Mouse (Mus musculus) embryonic stem cell, embryonic (primary cell): ENCODE measurements at regions not wholly inside any gene's neighbourhood (a gene's known extent, or its start where the extent isn't known, plus 50 kb on each side); places are given as distances from the start of the nearest gene placed in this dataset.

ENCODE experiments used
- CTCF ChIA-PET, 4 experiments: fragments of 300-600 bp in 2 of 4; fragments of 350-600 bp in 2 of 4; sonication (Branson Sonifier 250); formaldehyde crosslinking; loops; one replicate each; lab custom pipeline; 2022; ENCODE audit warnings: inconsistent platforms in 2 of 4; lab: Charles Lee
- POLR2A ChIA-PET, 4 experiments: fragments of 300-600 bp in 2 of 4; fragments of 350-600 bp in 2 of 4; sonication (Branson Sonifier 250); formaldehyde crosslinking; loops; one replicate each; lab custom pipeline; 2022; ENCODE audit warnings: antibody characterized with exemption in 4 of 4, inconsistent platforms in 1 of 4; lab: Charles Lee

- CTCF ChIA-PET: no interaction called here
- POLR2A ChIA-PET: interaction anchor here in 1 of 4 experiments (0.6 kb wide), 1 partner anchor 188 kb away, joined by 3 read pairs; no protein-coding TSS in a partner anchor
Observed at GRCm38 (mm10) chr13:113536306-113536705, 82.1 kb downstream of the Snx18 start.

DNA sequence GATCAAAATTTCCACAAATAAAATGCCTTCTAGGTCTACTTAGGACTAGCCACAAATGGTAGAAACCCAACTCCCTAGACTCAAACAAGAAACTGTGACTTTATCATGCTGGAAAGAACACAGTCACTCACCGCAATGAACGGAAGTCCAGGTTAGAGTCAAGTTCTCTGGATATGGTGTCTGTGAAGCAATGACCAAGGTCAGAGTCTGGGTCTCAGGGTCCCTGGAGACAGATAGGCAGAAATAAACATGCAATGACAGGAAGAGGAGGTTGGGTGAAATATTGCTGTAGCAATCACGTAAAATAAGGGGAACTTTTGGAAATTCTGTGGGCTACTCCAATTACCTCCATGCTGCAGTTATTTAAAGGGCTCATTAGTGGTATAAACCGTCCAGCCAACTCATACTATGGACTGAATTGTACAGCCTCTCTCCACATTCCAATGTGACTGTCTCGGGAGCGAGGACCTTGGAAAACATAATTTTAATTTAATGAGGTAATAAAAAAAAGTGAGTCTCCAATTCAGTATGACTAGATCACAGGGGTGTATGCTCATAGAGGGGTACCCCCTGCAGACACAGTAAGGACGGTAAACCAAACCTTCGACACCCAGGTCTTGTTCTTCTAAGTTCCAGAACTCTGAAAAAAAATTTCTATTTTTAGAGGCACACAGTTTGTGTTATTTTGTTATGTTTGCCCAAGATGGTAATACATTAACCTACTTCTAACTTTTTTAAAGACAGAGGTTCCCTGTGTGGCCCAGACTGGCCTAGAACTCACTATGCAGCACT, 83.5 kb downstream of the Snx18 start:
- ChIA-PET CTCF (no interaction called here), POLR2A (interaction anchor here in 1 of 4 experiments (1.6 kb wide), 1 partner anchor 9 kb away, joined by 4 read pairs; no protein-coding TSS in a partner anchor)

- POLR2A ChIA-PET: interaction anchor here in 1 of 4 experiments (0.8 to 1.6 kb wide), 2 partner anchors 10 to 72 kb away, joined by 3 to 4 read pairs; no protein-coding TSS in a partner anchor
Observed at GRCm38 (mm10) chr13:113533884-113534445, 84.4 kb downstream of the Snx18 start.

GRCm38 (mm10) chr13:113526997-113527396, 91.4 kb downstream of the Snx18 start:
- CTCF ChIA-PET: no interaction called here
- POLR2A ChIA-PET: interaction anchor here in 1 of 4 experiments (1.2 kb wide), 1 partner anchor 11 kb away, joined by 3 read pairs; no protein-coding TSS in a partner anchor

More at GRCm38 (mm10) chr13:113533884-113534445, 84.4 kb downstream of the Snx18 start:
- CTCF ChIA-PET: no interaction called here

- ChIA-PET POLR2A (interaction anchor here in 2 of 4 experiments (1.1 to 1.6 kb wide), 2 partner anchors 83 to 96 kb away, joined by 3 to 5 read pairs; no protein-coding TSS in a partner anchor), CTCF (interaction anchor here in 1 of 4 experiments (0.5 kb wide), 1 partner anchor 335 kb away, joined by 5 read pairs; no protein-coding TSS in a partner anchor)
Observed at GRCm38 (mm10) chr13:113523503-113523902, 94.9 kb downstream of the Snx18 start.

DNA sequence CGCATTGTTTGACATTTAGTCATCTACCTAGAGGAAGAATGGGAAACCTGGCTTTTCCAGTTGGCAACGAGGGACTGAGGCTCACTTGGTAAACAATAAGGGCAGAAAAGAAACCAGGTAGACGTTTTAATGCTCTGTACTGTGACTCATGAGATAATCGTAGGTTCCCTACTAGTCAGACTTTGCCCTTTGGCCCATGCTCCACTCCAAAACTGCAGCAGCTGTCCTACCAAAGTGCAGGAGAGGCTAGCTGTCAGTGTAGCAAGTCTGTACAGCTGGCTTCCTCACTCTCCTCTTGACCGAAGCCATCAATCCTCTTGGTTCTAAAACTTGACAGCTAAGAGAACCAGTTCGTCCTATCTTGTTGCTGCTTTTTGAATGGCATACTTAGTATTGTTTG, 100.2 kb downstream of the Snx18 start:
- ChIA-PET CTCF (interaction anchor here in 1 of 4 experiments (0.5 kb wide), 1 partner anchor 152 kb away, joined by 4 read pairs; no protein-coding TSS in a partner anchor), POLR2A (no interaction called here)

- ChIA-PET POLR2A (no interaction called here), CTCF (no interaction called here)
Observed at GRCm38 (mm10) chr13:113516102-113516501, 102.3 kb downstream of the Snx18 start.

- ChIA-PET POLR2A (interaction anchor here in 2 of 4 experiments (0.7 kb wide), 2 partner anchors 252 to 303 kb away, joined by 3 to 8 read pairs; no protein-coding TSS in a partner anchor), CTCF (interaction anchor here in 1 of 4 experiments (0.6 kb wide), 1 partner anchor 114 kb away, joined by 4 read pairs; no protein-coding TSS in a partner anchor)
Observed at GRCm38 (mm10) chr13:113515162-113515600, 103.2 kb downstream of the Snx18 start.

- ChIA-PET CTCF (interaction anchor here in 1 of 4 experiments (0.7 kb wide), 1 partner anchor 188 kb away, joined by 3 read pairs; no protein-coding TSS in a partner anchor), POLR2A (interaction anchor here in 2 of 4 experiments (0.6 to 1.3 kb wide), 2 partner anchors 14 to 17 kb away, joined by 3 read pairs; no protein-coding TSS in a partner anchor)
Observed at GRCm38 (mm10) chr13:113509403-113510185, 108.8 kb downstream of the Snx18 start.

- ChIA-PET POLR2A (interaction anchor here in 1 of 4 experiments (0.8 to 1.3 kb wide), 2 partner anchors 9 to 16 kb away, joined by 3 read pairs; no protein-coding TSS in a partner anchor), CTCF (interaction anchor here in 1 of 4 experiments (0.6 kb wide), 1 partner anchor 13 kb away, joined by 3 read pairs; no protein-coding TSS in a partner anchor)
Observed at GRCm38 (mm10) chr13:113508124-113508728, 110.1 kb downstream of the Snx18 start.

DNA sequence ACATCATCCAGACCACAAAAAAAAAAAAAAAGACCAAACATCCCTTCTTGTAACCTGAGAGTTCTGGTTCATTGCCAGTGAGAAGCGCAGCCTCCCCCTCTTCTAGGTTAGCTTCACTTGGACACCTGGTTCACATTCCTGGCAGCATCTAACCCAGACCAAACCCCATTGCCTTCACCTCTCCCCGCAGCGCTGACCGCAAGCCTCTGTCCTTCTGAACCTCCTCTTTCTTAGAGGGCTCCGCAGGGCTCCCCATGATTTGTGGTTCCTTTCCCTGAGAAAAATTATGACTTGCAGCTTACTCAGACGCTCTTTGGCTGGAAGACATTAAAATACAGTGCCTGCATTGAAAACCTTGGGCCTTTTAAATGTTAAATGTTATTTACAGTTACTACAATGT, 115.8 kb downstream of the Snx18 start:
- CTCF ChIA-PET: no interaction called here
- POLR2A ChIA-PET: no interaction called here

GRCm38 (mm10) chr13:113502059-113502458, 116.3 kb downstream of the Snx18 start:
- CTCF ChIA-PET: no interaction called here
- POLR2A ChIA-PET: no interaction called here

DNA sequence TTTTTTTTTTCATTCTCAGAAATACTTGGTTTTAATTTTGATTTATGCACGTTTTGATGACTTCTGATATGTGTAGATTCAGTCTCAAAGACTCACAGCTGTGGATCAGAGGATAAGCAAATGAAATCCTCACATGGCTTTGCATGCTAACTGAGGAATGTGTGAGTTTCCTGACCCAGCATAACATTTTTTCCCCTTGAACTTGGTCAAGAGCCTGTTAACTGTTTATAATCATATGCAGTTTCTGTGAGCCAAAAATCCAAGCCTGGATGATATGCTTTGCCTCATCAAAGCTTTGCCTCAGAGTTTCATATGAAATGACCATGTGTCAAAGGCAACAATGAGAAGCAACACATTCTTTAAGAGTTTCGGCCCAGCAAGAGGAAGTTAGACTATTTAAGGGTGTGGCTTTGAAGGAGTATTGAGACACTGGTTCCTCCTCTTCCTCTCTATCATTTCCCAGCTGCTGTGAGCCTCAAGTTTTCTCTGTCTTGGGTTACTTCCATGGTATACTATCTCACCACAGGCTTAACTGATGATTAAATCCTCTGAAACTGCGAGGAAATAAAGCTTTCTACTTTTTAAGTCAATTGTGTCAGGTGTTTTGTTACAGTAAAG, 117.9 kb downstream of the Snx18 start:
- ChIA-PET CTCF (no interaction called here), POLR2A (no interaction called here)

- ChIA-PET CTCF (no interaction called here), POLR2A (interaction anchor here in 1 of 4 experiments (0.5 to 0.9 kb wide), 2 partner anchors 9 to 405 kb away, joined by 3 read pairs; no protein-coding TSS in a partner anchor)
Observed at GRCm38 (mm10) chr13:113499079-113499710, 119.2 kb downstream of the Snx18 start.

- ChIA-PET POLR2A (interaction anchor here in 1 of 4 experiments (0.7 kb wide), 1 partner anchor 14 kb away, joined by 3 read pairs; no protein-coding TSS in a partner anchor), CTCF (no interaction called here)
Observed at GRCm38 (mm10) chr13:113495595-113496285, 122.6 kb downstream of the Snx18 start.

DNA sequence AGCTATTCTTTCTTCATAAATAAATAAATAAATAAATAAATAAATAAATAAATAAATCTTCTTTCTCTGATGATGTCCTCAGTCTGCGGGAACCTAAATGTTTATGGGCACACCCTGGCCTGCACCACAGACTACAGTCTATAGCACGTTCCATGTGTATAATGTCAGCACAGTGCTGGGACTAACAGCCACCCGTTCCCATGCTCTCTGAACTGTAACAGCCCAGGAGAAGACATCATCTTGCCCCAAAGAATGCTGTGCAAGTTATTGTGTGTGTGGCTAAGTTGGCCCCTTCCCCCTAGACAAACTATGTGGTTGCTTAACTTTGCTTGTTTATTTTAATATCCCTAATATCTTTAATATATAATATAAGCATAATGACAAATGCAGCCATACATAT, 123.2 kb downstream of the Snx18 start:
- ChIA-PET CTCF (no interaction called here), POLR2A (interaction anchor here in 1 of 4 experiments (0.9 kb wide), 1 partner anchor 12 kb away, joined by 3 read pairs; no protein-coding TSS in a partner anchor)
